In the genomic region with DNA sequence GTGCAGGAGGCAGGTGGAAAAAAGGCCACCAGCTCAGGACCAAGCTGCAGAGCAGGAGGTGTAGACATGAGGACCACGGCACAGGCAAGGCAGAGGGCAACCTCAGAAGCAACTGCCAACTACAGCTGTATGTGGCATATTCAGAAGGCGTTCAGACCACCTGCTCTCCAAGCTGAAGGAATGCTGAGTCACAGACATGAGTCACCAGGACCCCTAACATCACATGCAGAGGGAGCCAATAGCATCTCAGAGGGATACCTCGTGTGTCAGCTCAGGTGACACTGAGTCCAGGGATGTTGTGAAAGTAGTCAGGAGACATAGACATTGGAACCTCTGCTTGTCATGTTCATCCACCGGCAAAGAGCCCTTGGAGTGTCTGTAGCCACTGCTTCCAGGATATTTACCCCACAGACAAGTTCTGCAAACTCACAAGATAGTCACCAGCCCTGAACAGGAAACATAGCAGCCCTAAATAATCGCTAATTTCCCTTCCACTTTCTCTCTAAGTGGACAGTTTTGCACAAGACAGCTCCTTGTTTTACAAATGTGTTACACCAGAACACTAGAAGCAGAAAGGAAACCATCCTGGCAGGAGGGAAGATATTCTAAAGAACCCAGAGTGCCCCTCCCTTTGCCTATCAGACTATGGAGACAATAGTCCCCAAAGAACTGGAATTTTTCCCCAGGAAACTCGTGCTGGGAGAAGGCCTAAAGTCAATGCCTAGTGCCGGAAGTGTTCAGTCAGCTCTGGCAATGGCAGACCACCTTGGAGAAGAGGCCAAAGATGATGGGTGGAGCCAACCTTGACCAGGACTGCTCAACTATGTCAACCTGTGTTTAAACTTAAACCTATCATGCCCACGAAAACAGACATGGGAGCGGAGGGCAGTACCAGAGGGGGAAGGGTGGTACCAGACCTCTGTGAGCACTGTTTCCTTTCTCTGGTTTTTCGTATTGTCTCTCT, we compare ENCODE assay signal across 10 mouse cellular contexts.
DNase-seq lines count a peak whose midpoint lies in the region; ATAC-seq lines count a peak whose summit lies in the region.
"Had no signal": no experiment of that assay in that cellular context is flagged by ENCODE, and none has a peak within 500 bp of the region (broad histone marks: within the 10 kb centered on the region; RNA-seq: fewer than 3 reads in every experiment).

No protein-coding gene starts in this region.

- no peak overlapping the region for H3K27ac ChIP-seq in hindbrain, embryonic 12.5 days
- H3K27ac ChIP-seq in hindbrain, embryonic 14.5 days: no peak overlapping the region

- no peak overlapping the region for H3K9ac ChIP-seq in hindbrain, embryonic 12.5 days
- no peak overlapping the region for H3K9ac ChIP-seq in hindbrain, embryonic 14.5 days

- H3K4me3 ChIP-seq in hindbrain, embryonic 12.5 days: no peak overlapping the region
- H3K4me3 ChIP-seq in hindbrain, embryonic 14.5 days (replicated peaks; ENCODE audit: low read length): no peak overlapping the region

- H3K4me2 ChIP-seq in hindbrain, embryonic 12.5 days (replicated peaks): no peak overlapping the region
- H3K4me2 ChIP-seq in hindbrain, embryonic 14.5 days (replicated peaks): no peak overlapping the region
- H3K4me2 ChIP-seq: midbrain, embryonic 11.5 days had no signal

- no peaks in the 10 kb centered on the region for H3K9me3 ChIP-seq in hindbrain, embryonic 12.5 days (replicated peaks)
- no peaks in the 10 kb centered on the region for H3K9me3 ChIP-seq in hindbrain, embryonic 14.5 days (ENCODE audit: control insufficient read depth, low read length)

- intact Hi-C loops in left cerebral cortex, postnatal 4 days (cut with DNase I): no loop called here

- H3K27me3 ChIP-seq in hindbrain, embryonic 12.5 days: no peaks in the 10 kb centered on the region
- H3K27me3 ChIP-seq in hindbrain, embryonic 14.5 days (ENCODE audit: control insufficient read depth, insufficient read depth, low read length): no peaks in the 10 kb centered on the region

- H3K36me3 ChIP-seq in hindbrain, embryonic 12.5 days: no peaks in the 10 kb centered on the region
- no peaks in the 10 kb centered on the region for H3K36me3 ChIP-seq in hindbrain, embryonic 14.5 days (replicated peaks; ENCODE audit: control insufficient read depth, insufficient read depth)

- H3K4me1 ChIP-seq in hindbrain, embryonic 12.5 days: no peaks in the 10 kb centered on the region
- no peaks in the 10 kb centered on the region for H3K4me1 ChIP-seq in hindbrain, embryonic 14.5 days (replicated peaks; ENCODE audit: control insufficient read depth, insufficient read depth, low read length)

- ATAC-seq in hindbrain, embryonic 12.5 days (ENCODE audit: low FRiP score): 0 out of 2 replicates have a peak, but pooled peaks have one; percentile 16
- ATAC-seq in hindbrain, embryonic 14.5 days (ENCODE audit: low FRiP score): no peak
- ATAC-seq in megakaryocyte-erythroid progenitor cell, adult 5-6 weeks (replicated peaks; ENCODE audit: low FRiP score, low TSS enrichment, poor library complexity, severe bottlenecking): peak; percentile 20; the same call in 1 of the 2 replicates

- no peak for DNase-seq in hindbrain, embryonic 14.5 days (ENCODE audit: low spot score)
- DNase-seq in 3134 (ENCODE audit: extremely low read depth, insufficient read length, low spot score) (peak; percentile 18), R1 (ENCODE audit: low read depth, low spot score) (peak; percentile 100)
- no peak for DNase-seq in ovary, adult 18-20 months (ENCODE audit: low spot score)
- DNase-seq in left cerebral cortex, postnatal 4 days: no peak
- no peak for DNase-seq in urinary bladder, adult 2 months (ENCODE audit: low spot score)
- DNase-seq: adrenal gland, postnatal 36 days had no signal

- WGBS in hindbrain, embryonic 12.5 days: 74% methylated on average over 10 of the region's 10 CpGs
- WGBS in hindbrain, embryonic 14.5 days: 71% methylated on average over 10 of the region's 10 CpGs

Comparison
In these comparisons a context has a peak if more than half of its experiments do, and no peak if none do; other contexts are left out.
1. DNase-seq: peak in 3134 (single experiment) and R1 (single experiment); none in hindbrain, embryonic 14.5 days (single experiment), ovary, adult 18-20 months (single experiment), left cerebral cortex, postnatal 4 days (single experiment) and urinary bladder, adult 2 months (single experiment).